Mouse (Mus musculus): ENCODE results near the gene Gm14180. TPM values are rescaled to one million over a fixed set of nuclear protein-coding genes. Genes with fewer than 3 reads are reported as not detected.
"Not testable (repeated sequence)": the region's sequence is repeated elsewhere in the genome, so short reads cannot be mapped to it uniquely, and the experiment has no call there.

Gene Gm14180
- total RNA-seq (2014; rRNA removed; ENCODE audit: low replicate concordance) = not detected in 2 replicates
- not detected in 2 replicates for polyA plus RNA-seq (2015; fragmentation: Nextera tagmentation; extraction: Ambion mirVana)

DNA sequence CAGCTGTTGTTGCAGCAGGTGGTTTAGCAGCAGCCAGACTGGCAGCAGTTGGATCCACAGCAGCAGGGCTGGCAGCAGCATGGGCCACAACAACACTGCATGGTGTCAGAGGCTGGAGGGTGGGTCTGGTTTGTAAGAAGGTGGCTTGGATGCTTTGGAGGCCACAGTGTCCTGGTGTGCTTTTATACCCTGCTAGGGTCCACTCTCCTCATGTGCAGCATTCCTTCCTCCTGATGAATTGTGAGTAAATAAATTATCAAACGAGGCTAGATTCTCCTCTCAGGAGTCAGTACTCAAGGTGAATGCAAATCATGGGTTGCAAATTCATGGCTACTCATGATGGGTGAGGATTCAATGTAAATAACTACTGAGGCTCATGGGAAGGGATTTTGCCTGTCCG is at the start of gene Gm14180:
TSS of gene Gm14180 (minus strand) at position 101 of the 400 bp plus-strand sequence.
- Histone ChIP-seq H3K9me3 (replicated peaks; ENCODE audit: control insufficient read depth, low read length) (no peaks in the 10 kb centered on the region), H3K4me3 (ENCODE audit: low read depth, low read length) (no peak within 1 kb of the TSS), H3K9ac (replicated peaks; ENCODE audit: low read depth, low read length) (no peak within 1 kb of the TSS), H3K36me3 (replicated peaks; ENCODE audit: control insufficient read depth, insufficient read depth, low read length) (no peaks in the 10 kb centered on the region), H3K27ac (ENCODE audit: low read depth) (no peak within 1 kb of the TSS), H3K4me1 (ENCODE audit: control insufficient read depth, insufficient read depth) (no peaks in the 10 kb centered on the region), H3K4me2 (ENCODE audit: low read depth, low read length) (no peak within 1 kb of the TSS), H3K27me3 (ENCODE audit: control insufficient read depth, insufficient read depth, low read length) (no peaks in the 10 kb centered on the region)
- DNase-seq (ENCODE audit: low spot score) (no peak), ATAC-seq (ENCODE audit: insufficient read depth, low read depth) (no peak)
- 44% methylated on average over 2 of the region's 2 CpGs for WGBS
- TF ChIP-seq EP300 (IDR thresholded peaks at IDR 0.05; ENCODE audit: low read depth) (no peak), CTCF (IDR thresholded peaks at IDR 0.05; ENCODE audit: low read depth) (no peak)

DNA sequence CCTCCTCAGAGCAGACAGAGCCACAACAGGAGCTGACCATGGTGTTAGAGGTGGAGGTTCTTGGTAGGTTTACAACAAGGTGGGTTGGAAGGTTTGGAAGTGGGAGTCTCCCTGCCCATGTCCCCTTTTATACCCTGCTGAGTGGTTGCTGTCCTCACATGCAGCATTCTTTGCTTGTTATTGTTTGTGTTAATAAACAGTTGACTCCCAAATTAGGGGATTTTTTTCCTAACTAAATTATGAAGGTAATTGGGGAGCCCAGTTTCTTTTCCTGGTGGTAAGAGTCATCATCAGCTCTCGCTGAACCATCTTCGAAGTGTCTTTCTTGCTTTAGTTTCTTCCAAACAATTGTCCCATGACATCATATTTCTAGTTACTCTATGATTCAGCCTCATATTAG is 46.5 kb upstream of the Gm14180 start, which contains the start of gene Krtap4-8:
TSS of gene Krtap4-8 (minus strand) at position 101 of the 400 bp plus-strand sequence.
- Histone ChIP-seq H3K4me2 (ENCODE audit: low read depth, low read length) (no peak within 1 kb of the TSS), H3K36me3 (replicated peaks; ENCODE audit: control insufficient read depth, insufficient read depth, low read length) (no peaks in the 10 kb centered on the region), H3K27ac (ENCODE audit: low read depth) (no peak within 1 kb of the TSS), H3K4me1 (ENCODE audit: control insufficient read depth, insufficient read depth) (no peaks in the 10 kb centered on the region), H3K9me3 (replicated peaks; ENCODE audit: control insufficient read depth, low read length) (no peaks in the 10 kb centered on the region), H3K4me3 (ENCODE audit: low read depth, low read length) (no peak within 1 kb of the TSS), H3K27me3 (ENCODE audit: control insufficient read depth, insufficient read depth, low read length) (no peaks in the 10 kb centered on the region), H3K9ac (replicated peaks; ENCODE audit: low read depth, low read length) (no peak within 1 kb of the TSS)
- 89% methylated on average over 2 of the region's 2 CpGs for WGBS
- DNase-seq (ENCODE audit: low spot score) (no peak), ATAC-seq (ENCODE audit: insufficient read depth, low read depth) (no peak)
- TF ChIP-seq EP300 (IDR thresholded peaks at IDR 0.05; ENCODE audit: low read depth) (no peak), CTCF (IDR thresholded peaks at IDR 0.05; ENCODE audit: low read depth) (no peak)

DNA sequence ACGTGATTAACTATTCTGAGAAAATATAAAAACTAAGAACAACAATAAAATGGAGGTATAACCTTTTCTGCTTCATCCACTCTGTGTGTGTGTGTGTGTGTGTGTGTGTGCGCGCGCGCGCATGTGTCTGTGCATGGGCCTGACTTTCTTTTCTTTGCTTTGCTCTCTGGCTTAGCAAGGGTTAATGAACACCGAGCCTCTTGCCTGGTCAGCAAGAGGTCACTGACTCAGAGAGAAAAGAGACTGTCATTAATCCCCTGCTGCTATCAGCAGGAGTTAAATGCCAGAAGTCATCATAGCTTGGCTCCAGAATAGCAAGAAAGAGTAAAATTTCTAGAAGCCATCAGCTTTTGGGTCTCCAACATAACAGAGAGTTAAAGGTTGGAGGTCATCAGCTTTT is 44.3 kb upstream of the Gm14180 start:
- DNase-seq (ENCODE audit: low spot score) (no peak), ATAC-seq (ENCODE audit: insufficient read depth, low read depth) (no peak)
- Histone ChIP-seq H3K27ac (ENCODE audit: low read depth) (no peak overlapping the region), H3K9ac (replicated peaks; ENCODE audit: low read depth, low read length) (no peak overlapping the region), H3K36me3 (replicated peaks; ENCODE audit: control insufficient read depth, insufficient read depth, low read length) (no peaks in the 10 kb centered on the region), H3K4me1 (ENCODE audit: control insufficient read depth, insufficient read depth) (no peaks in the 10 kb centered on the region), H3K9me3 (replicated peaks; ENCODE audit: control insufficient read depth, low read length) (no peaks in the 10 kb centered on the region), H3K27me3 (ENCODE audit: control insufficient read depth, insufficient read depth, low read length) (no peaks in the 10 kb centered on the region), H3K4me3 (ENCODE audit: low read depth, low read length) (no peak overlapping the region), H3K4me2 (ENCODE audit: low read depth, low read length) (no peak overlapping the region)
- 67% methylated on average over 7 of the region's 7 CpGs for WGBS
- no peak for TF ChIP-seq EP300 (IDR thresholded peaks at IDR 0.05; ENCODE audit: low read depth)
- no peak for TF ChIP-seq CTCF (IDR thresholded peaks at IDR 0.05; ENCODE audit: low read depth)

DNA sequence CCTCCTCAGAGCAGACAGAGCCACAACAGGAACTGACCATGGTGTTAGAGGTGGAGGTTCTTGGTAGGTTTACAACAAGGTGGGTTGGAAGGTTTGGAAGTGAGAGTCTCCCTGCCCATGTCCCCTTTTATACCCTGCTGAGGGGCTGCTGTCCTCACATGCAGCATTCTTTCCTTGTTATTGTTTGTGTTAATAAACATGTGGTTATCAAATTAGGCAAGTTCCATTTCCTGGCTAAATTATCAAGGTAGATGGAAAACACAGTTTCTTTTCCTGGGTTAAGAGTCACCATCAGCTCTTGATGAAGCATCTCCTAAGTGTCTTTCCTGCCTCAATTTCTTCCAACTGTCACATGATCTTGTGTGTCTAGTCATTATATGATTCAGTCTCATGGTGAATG is 38.7 kb upstream of the Gm14180 start, which contains the start of gene Gm11595:
TSS of gene Gm11595 (minus strand) at position 101 of the 400 bp plus-strand sequence.
- H3K4me3 ChIP-seq (ENCODE audit: low read depth, low read length); H3K9ac ChIP-seq (replicated peaks; ENCODE audit: low read depth, low read length); H3K36me3 ChIP-seq (replicated peaks; ENCODE audit: control insufficient read depth, insufficient read depth, low read length); H3K27me3 ChIP-seq (ENCODE audit: control insufficient read depth, insufficient read depth, low read length); DNase-seq (ENCODE audit: low spot score); H3K27ac ChIP-seq (ENCODE audit: low read depth); ATAC-seq (ENCODE audit: insufficient read depth, low read depth); H3K9me3 ChIP-seq (replicated peaks; ENCODE audit: control insufficient read depth, low read length); H3K4me2 ChIP-seq (ENCODE audit: low read depth, low read length); H3K4me1 ChIP-seq (ENCODE audit: control insufficient read depth, insufficient read depth): not testable (repeated sequence)

DNA sequence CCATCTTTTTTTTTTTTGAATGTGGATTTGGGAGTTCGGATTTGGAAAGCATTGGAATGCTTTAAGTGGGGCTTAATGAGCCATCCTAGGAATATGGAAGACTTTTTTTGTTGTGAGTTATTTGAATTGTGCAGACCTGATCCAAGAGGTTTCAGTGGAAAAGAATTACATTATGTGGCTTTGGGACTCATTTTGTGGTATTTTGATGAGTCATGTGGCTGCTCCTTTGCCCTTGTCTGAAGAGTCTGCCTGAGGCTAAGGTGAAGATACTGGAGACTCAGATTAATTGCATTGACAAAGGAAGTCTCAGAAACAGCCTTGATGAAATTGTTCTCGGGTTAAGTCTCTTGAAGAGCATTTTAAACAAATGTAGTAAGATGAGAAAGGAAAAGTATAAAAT is 34.3 kb upstream of the Gm14180 start:
- Histone ChIP-seq H3K27ac (ENCODE audit: low read depth) (no peak overlapping the region), H3K4me3 (ENCODE audit: low read depth, low read length) (no peak overlapping the region), H3K36me3 (replicated peaks; ENCODE audit: control insufficient read depth, insufficient read depth, low read length) (no peaks in the 10 kb centered on the region), H3K4me1 (ENCODE audit: control insufficient read depth, insufficient read depth) (no peaks in the 10 kb centered on the region), H3K4me2 (ENCODE audit: low read depth, low read length) (no peak overlapping the region), H3K27me3 (ENCODE audit: control insufficient read depth, insufficient read depth, low read length) (no peaks in the 10 kb centered on the region), H3K9me3 (replicated peaks; ENCODE audit: control insufficient read depth, low read length) (no peaks in the 10 kb centered on the region), H3K9ac (replicated peaks; ENCODE audit: low read depth, low read length) (no peak overlapping the region)
- DNase-seq (ENCODE audit: low spot score) (no peak), ATAC-seq (ENCODE audit: insufficient read depth, low read depth) (no peak)
- 63% methylated on average over 2 of the region's 2 CpGs for WGBS
- no peak for TF ChIP-seq CTCF (IDR thresholded peaks at IDR 0.05; ENCODE audit: low read depth)
- TF ChIP-seq EP300 (IDR thresholded peaks at IDR 0.05; ENCODE audit: low read depth) = no peak

DNA sequence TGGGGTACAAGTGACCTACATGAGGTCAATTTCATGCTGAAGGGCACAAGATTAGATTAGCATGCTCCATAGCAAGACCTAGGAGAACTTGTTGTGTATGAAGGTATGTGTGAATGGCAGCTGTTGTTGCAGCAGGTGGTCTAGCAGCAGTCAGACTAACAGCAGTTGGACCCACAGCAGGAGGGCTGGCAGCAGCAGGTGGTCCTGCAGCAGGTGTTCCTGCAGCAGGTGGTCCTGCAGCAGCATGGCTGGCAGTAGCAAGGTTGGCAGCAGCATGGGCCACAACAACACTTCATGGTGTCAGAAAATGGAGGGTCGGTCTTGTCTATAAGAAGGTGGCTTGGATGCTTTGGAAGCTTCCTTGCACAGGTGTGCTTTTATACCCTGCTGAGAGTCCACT is 24.8 kb upstream of the Gm14180 start:
- Histone ChIP-seq H3K36me3 (replicated peaks; ENCODE audit: control insufficient read depth, insufficient read depth, low read length) (no peaks in the 10 kb centered on the region), H3K27me3 (ENCODE audit: control insufficient read depth, insufficient read depth, low read length) (no peaks in the 10 kb centered on the region), H3K4me1 (ENCODE audit: control insufficient read depth, insufficient read depth) (no peaks in the 10 kb centered on the region), H3K9ac (replicated peaks; ENCODE audit: low read depth, low read length) (no peak overlapping the region), H3K27ac (ENCODE audit: low read depth) (no peak overlapping the region), H3K4me2 (ENCODE audit: low read depth, low read length) (no peak overlapping the region), H3K9me3 (replicated peaks; ENCODE audit: control insufficient read depth, low read length) (no peaks in the 10 kb centered on the region), H3K4me3 (ENCODE audit: low read depth, low read length) (no peak overlapping the region)
- WGBS = 71% methylated on average over 1 of the region's 1 CpGs
- no peak for DNase-seq (ENCODE audit: low spot score)
- no peak for ATAC-seq (ENCODE audit: insufficient read depth, low read depth)
- TF ChIP-seq CTCF (IDR thresholded peaks at IDR 0.05; ENCODE audit: low read depth) (no peak), EP300 (IDR thresholded peaks at IDR 0.05; ENCODE audit: low read depth) (no peak)
